Mouse (Mus musculus) MEL (cell line): ENCODE measurements around the gene Ccdc107. TPM values are rescaled to one million over a fixed set of nuclear protein-coding genes. Genes with fewer than 3 reads are reported as not detected.
A peak's percentile ranks its signal among the peaks of the same experiment; 100 is the strongest.

Experiments
- DNase-seq: peaks from one replicate; pipeline ENCODE4 v3.0.0; 2011; ENCODE audit warnings: low read depth, low spot score
- H3K27ac ChIP-seq: 2 replicates; pipeline ENCODE4 v1.5.1; 2012; ENCODE audit warnings: low read depth, mild to moderate bottlenecking, control low read depth, low read length, moderate library complexity; ENCODE audit not compliant: control insufficient read depth
- H3K27me3 ChIP-seq, 2 experiments: fragments of 150-350 bp in 1 of 2; sonication (generic) in 1 of 2; 2 replicates each; pipeline ENCODE4 v1.6.1; 2012; ENCODE audit warnings: low read length in 2 of 2, mild to moderate bottlenecking in 2 of 2, improper control_type of control experiment in 1 of 2, moderate library complexity in 1 of 2; ENCODE audit not compliant: insufficient read depth in 2 of 2, control insufficient read depth in 1 of 2
- H3K36me3 ChIP-seq, 2 experiments: 2 replicates each; pipeline ENCODE4 v1.6.1; 2012 to 2014; ENCODE audit warnings: low read length in 2 of 2, improper control_type of control experiment in 1 of 2, inconsistent platforms in 1 of 2, mild to moderate bottlenecking in 1 of 2; ENCODE audit not compliant: insufficient read depth in 2 of 2, control insufficient read depth in 1 of 2
- H3K4me1 ChIP-seq, 2 experiments: fragments of 150-350 bp in 1 of 2; sonication (generic) in 1 of 2; 2 replicates each; pipeline ENCODE4 v1.6.1; 2012; ENCODE audit warnings: low read length in 2 of 2, improper control_type of control experiment in 1 of 2, mild to moderate bottlenecking in 1 of 2; ENCODE audit not compliant: insufficient read depth in 2 of 2, control insufficient read depth in 1 of 2
- H3K4me3 ChIP-seq, 2 experiments: fragments of 150-350 bp in 1 of 2; sonication (generic) in 1 of 2; 2 replicates each; pipeline ENCODE4 v1.5.1; 2012; ENCODE audit warnings: low read depth in 2 of 2, low read length in 2 of 2, mild to moderate bottlenecking in 2 of 2, moderate library complexity in 2 of 2, control low read depth in 1 of 2, improper control_type of control experiment in 1 of 2; ENCODE audit not compliant: control insufficient read depth in 1 of 2, insufficient read depth in 1 of 2
- H3K79me2 ChIP-seq: 2 replicates; pipeline ENCODE4 v1.6.1; 2012; ENCODE audit warnings: mild to moderate bottlenecking, low read length, moderate library complexity; ENCODE audit not compliant: control insufficient read depth, poor library complexity, insufficient read depth
- H3K9ac ChIP-seq: 2 replicates; pipeline ENCODE4 v1.6.1; 2012; ENCODE audit warnings: low read depth, mild to moderate bottlenecking, control low read depth, low read length, moderate library complexity; ENCODE audit not compliant: control insufficient read depth, poor library complexity, severe bottlenecking
- H3K9me3 ChIP-seq: fragments of 150-350 bp; sonication (generic); replicated peaks from 2 replicates; pipeline ENCODE4 v1.6.1; 2012; ENCODE audit warnings: mild to moderate bottlenecking, low read length, improper control_type of control experiment, moderate library complexity; ENCODE audit not compliant: insufficient read depth
- BHLHE40 ChIP-seq: IDR thresholded peaks from 2 replicates; pipeline ENCODE4 v1.6.1; 2012; ENCODE audit warnings: low read depth, mild to moderate bottlenecking, inconsistent platforms, low read length, improper control_type of control experiment, borderline replicate concordance
- E2F4 ChIP-seq: IDR thresholded peaks from 2 replicates; pipeline ENCODE4 v1.6.1; 2011; ENCODE audit warnings: low read depth, low read length, improper control_type of control experiment, borderline replicate concordance
- ELF1 ChIP-seq: IDR thresholded peaks from 2 replicates; pipeline ENCODE4 v1.6.1; 2014; ENCODE audit warnings: low read depth, mild to moderate bottlenecking, inconsistent platforms, low read length, improper control_type of control experiment, moderate library complexity
- EP300 ChIP-seq, 2 experiments: IDR thresholded peaks; 2 replicates each; pipeline ENCODE4 v1.6.1; 2011; ENCODE audit warnings: improper control_type of control experiment in 2 of 2, low read length in 2 of 2, low read depth in 1 of 2, mild to moderate bottlenecking in 1 of 2
- ETS1 ChIP-seq: IDR thresholded peaks from 2 replicates; pipeline ENCODE4 v1.6.1; 2012; ENCODE audit warnings: low read depth, mild to moderate bottlenecking, inconsistent platforms, low read length, improper control_type of control experiment, moderate library complexity
- GABPA ChIP-seq: IDR thresholded peaks from 2 replicates; pipeline ENCODE4 v1.6.1; 2012; ENCODE audit warnings: low read depth, mild to moderate bottlenecking, inconsistent platforms, low read length, improper control_type of control experiment, moderate library complexity
- GATA1 ChIP-seq: IDR thresholded peaks from 2 replicates; pipeline ENCODE4 v1.6.1; 2011; ENCODE audit warnings: low read depth, low read length, improper control_type of control experiment
- HCFC1 ChIP-seq: IDR thresholded peaks from 2 replicates; pipeline ENCODE4 v1.6.1; 2012; ENCODE audit warnings: low read depth, mild to moderate bottlenecking, inconsistent platforms, low read length, improper control_type of control experiment, moderate library complexity
- MAX ChIP-seq: IDR thresholded peaks from 2 replicates; pipeline ENCODE4 v1.6.1; 2011; ENCODE audit warnings: low read length, improper control_type of control experiment
- MAZ ChIP-seq: IDR thresholded peaks from 2 replicates; pipeline ENCODE4 v1.6.1; 2012; ENCODE audit warnings: low read depth, mild to moderate bottlenecking, inconsistent platforms, low read length, improper control_type of control experiment
- MXI1 ChIP-seq: IDR thresholded peaks from 2 replicates; pipeline ENCODE4 v1.6.1; 2011; ENCODE audit warnings: mild to moderate bottlenecking, low read depth, low read length, improper control_type of control experiment
- POLR2A ChIP-seq, 2 experiments: IDR thresholded peaks; 2 replicates each; pipeline ENCODE4 v1.6.1; 2011 to 2012; ENCODE audit warnings: low read length in 2 of 2, mild to moderate bottlenecking in 2 of 2, control low read depth in 1 of 2, improper control_type of control experiment in 1 of 2, low read depth in 1 of 2, moderate library complexity in 1 of 2; ENCODE audit not compliant: control insufficient read depth in 1 of 2, insufficient read depth in 1 of 2, poor library complexity in 1 of 2
- POLR2AphosphoS2 ChIP-seq: IDR thresholded peaks from 2 replicates; pipeline ENCODE4 v1.6.1; 2011; ENCODE audit warnings: low read length, improper control_type of control experiment
- POLR2AphosphoS5 ChIP-seq: IDR thresholded peaks from 2 replicates; pipeline ENCODE4 v1.6.1; 2012; ENCODE audit warnings: low read depth, borderline replicate concordance, mild to moderate bottlenecking, inconsistent platforms, low read length, moderate library complexity, mixed read lengths
- RCOR1 ChIP-seq: IDR thresholded peaks from 2 replicates; pipeline ENCODE4 v1.6.1; 2012; ENCODE audit warnings: low read depth, mild to moderate bottlenecking, inconsistent platforms, low read length, improper control_type of control experiment
- SIN3A ChIP-seq: IDR thresholded peaks from 2 replicates; pipeline ENCODE4 v1.6.1; 2012; ENCODE audit warnings: low read length, improper control_type of control experiment, inconsistent platforms
- TBP ChIP-seq: IDR thresholded peaks from 2 replicates; pipeline ENCODE4 v1.8.0; 2011; ENCODE audit warnings: low read depth, low read length, improper control_type of control experiment
- UBTF ChIP-seq: IDR thresholded peaks from 2 replicates; pipeline ENCODE4 v1.6.1; 2012; ENCODE audit warnings: low read depth, mild to moderate bottlenecking, inconsistent platforms, low read length, improper control_type of control experiment, moderate library complexity, borderline replicate concordance; ENCODE audit not compliant: insufficient read depth
- ZC3H11A ChIP-seq: IDR thresholded peaks from 2 replicates; pipeline ENCODE4 v1.6.1; 2012; ENCODE audit warnings: low read depth, mild to moderate bottlenecking, inconsistent platforms, low read length, improper control_type of control experiment
- polyA plus RNA-seq, 2 experiments: library from polyadenylated mRNA; stranded (reverse) in 1 of 2; unstranded in 1 of 2; fragments of >175 nt in 1 of 2; fragments of >200 nt in 1 of 2; gene quantifications; 2 replicates each; pipeline versions ENCODE4 v1.2.1 to v1.2.4; 2012; ENCODE audit warnings: low replicate concordance in 2 of 2, low read depth in 1 of 2; ENCODE audit not compliant: insufficient read length in 2 of 2, insufficient read depth in 1 of 2, missing spikeins in 1 of 2
- total RNA-seq: library from RNA; depleted of rRNA; stranded (reverse); fragments of 300-350 nt; gene quantifications from 2 replicates; pipeline ENCODE4 v1.2.3, GENCODE M21; 2012

The Ccdc107 gene
- total and polyA plus RNA-seq, 3 experiments = 44.3 to 56.7 TPM; not detected in 1

DNA sequence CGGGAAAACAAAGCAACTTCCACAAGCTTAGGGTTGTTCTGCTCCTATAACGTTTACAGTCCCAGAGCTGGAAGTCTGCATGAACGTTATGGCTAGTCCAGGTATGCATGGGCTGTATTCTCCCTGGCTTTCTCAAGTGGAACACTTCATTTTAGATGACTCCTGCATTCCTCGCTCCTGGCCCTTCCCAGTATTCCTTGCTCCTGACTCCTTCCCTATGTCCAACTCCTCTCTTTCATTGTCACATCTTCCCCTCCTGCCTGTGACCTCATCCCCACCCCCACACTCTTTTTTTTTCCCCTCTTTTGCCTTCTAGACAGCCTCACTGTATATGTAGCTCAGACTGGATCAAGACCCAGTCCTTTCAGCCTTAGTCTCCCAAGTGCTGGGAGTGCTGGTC is 21.1 kb downstream of the Ccdc107 start:
- Histone ChIP-seq H3K9me3 (no peaks in the 10 kb centered on the region), H3K79me2 (no peaks in the 10 kb centered on the region), H3K27me3 (no peaks in the 10 kb centered on the region), H3K36me3 (peaks cover 0 to 14% of the 10 kb centered on the region in 2 experiments; a peak in 2 of 4 replicates), H3K27ac (no peak overlapping the region), H3K4me1 (peaks cover 3 to 17% of the 10 kb centered on the region in 2 experiments), H3K4me3 (no peak overlapping the region), H3K9ac (no peak overlapping the region)
- DNase-seq = no peak
- TF ChIP-seq EP300 (IDR thresholded peaks at IDR 0.05; ENCODE audit: low read depth in 1 of 2, low read length in 2 of 2) (no peak), ELF1 (no peak), POLR2A (IDR thresholded peaks at IDR 0.05; ENCODE audit: control insufficient read depth in 1 of 2, insufficient read depth in 1 of 2, low read depth in 1 of 2, low read length in 2 of 2, poor library complexity in 1 of 2) (no peak), POLR2AphosphoS2 (no peak), POLR2AphosphoS5 (no peak), GABPA (no peak), HCFC1 (no peak), E2F4 (no peak)

DNA sequence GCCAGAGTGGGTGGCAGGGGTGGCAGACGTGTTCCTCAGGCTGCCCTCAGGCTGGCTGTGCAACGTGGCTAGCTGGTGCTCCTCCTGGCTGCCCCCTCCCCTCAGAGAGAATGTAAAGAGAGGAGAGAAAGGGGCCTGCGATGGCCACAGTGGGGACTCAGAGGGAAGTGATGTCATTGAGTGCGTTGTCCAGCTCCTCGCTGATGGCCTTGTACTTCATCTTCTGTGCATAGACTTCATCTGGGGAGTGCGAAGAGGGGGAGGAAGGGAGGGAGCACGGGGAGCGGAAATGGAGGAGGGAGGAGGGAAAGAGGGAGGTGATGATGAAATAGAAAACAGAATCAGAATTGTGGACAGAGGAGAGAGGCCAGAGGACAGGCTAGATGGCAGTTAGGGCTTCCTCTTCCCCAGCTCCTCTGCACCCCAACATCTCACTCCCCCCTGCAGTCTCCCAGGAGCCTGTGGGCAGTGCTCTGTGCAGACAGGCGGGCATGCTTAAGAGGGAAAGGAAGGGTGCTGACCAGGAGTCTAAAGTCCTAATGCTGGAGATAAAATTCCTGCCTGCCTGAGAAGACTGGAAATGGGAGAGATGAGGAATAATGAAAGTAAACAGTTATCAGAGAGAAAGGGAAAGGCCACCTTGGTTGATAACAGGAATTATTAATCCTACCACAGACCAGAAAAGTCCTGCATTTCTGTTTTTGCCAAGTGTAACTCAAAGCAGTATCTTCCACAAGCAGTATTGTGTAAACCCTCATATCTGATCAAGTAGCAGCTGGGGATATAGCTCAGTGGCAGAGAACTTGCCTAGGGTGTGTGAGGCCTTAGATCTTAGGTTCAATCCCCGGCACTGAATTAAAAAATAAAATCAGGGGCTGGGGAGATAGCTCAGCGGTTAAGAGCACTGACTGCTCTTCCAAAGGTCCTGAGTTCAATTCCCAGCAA is 23.3 kb downstream of the Ccdc107 start:
- Histone ChIP-seq H3K9ac (no peak overlapping the region), H3K36me3 (peaks cover 0 to 11% of the 10 kb centered on the region in 2 experiments; a peak in 2 of 4 replicates), H3K9me3 (no peaks in the 10 kb centered on the region), H3K27me3 (no peaks in the 10 kb centered on the region), H3K79me2 (no peaks in the 10 kb centered on the region), H3K4me1 (peaks cover 0 to 13% of the 10 kb centered on the region in 2 experiments), H3K27ac (no peak overlapping the region), H3K4me3 (no peak overlapping the region)
- DNase-seq = peak; percentile 51
- TF ChIP-seq GATA1 = peak; percentile 71
- TF ChIP-seq ELF1 = no peak
- TF ChIP-seq UBTF = no peak
- no peak for TF ChIP-seq MAZ
- no peak for TF ChIP-seq ZC3H11A
- TF ChIP-seq TBP = peak; percentile 96
- TF ChIP-seq MAX = no peak
- peak; percentile 82 for TF ChIP-seq ETS1
- peak; percentile 50 for TF ChIP-seq SIN3A
- peak; percentile 25 to 37; a peak in 2 of 4 replicates for TF ChIP-seq EP300 (IDR thresholded peaks at IDR 0.05; ENCODE audit: low read depth in 1 of 2, low read length in 2 of 2)
- 0 out of 2 replicates have a peak, but pooled peaks have one; percentile 14 for TF ChIP-seq MXI1
- TF ChIP-seq RCOR1 = peak; percentile 74; the same call in 1 of the 2 replicates
- no peak for TF ChIP-seq BHLHE40
- no peak for TF ChIP-seq POLR2AphosphoS5
